Mouse (Mus musculus): ENCODE measurements at regions not wholly inside any gene's neighbourhood (a gene's known extent, or its start where the extent isn't known, plus 50 kb on each side); places are given as distances from the start of the nearest gene placed in this dataset.

GRCm38 (mm10) chr3:54560056-54560922 lies 132.3 kb upstream of the Supt20 start:
- ATAC-seq (ENCODE audit: low FRiP score, low TSS enrichment): no peak
- 40% methylated on average over 5 of the region's 5 CpGs for WGBS
- no peak overlapping the region for H3K9ac ChIP-seq (ENCODE audit: low read length)
- H3K4me3 ChIP-seq (ENCODE audit: low read depth, low read length): no peak overlapping the region
- no peak overlapping the region for H3K4me2 ChIP-seq (replicated peaks; ENCODE audit: low read depth)
- TF ChIP-seq CTCF (IDR thresholded peaks at IDR 0.05; ENCODE audit: low read depth): no peak
- TF ChIP-seq EP300 (optimal IDR thresholded peaks at IDR 0.05): no peak
- H3K9me3 ChIP-seq (ENCODE audit: control insufficient read depth, low read length): 0 out of 2 replicates have a peak, but pooled peaks cover 4% of the 10 kb centered on the region
- H3K27ac ChIP-seq (replicated peaks): no peak overlapping the region
- no peaks in the 10 kb centered on the region for H3K4me1 ChIP-seq (replicated peaks; ENCODE audit: control insufficient read depth, insufficient read depth)
- no peaks in the 10 kb centered on the region for H3K27me3 ChIP-seq (ENCODE audit: control insufficient read depth, insufficient read depth, low read length)
- no peak for DNase-seq (ENCODE audit: low spot score)
- no peaks in the 10 kb centered on the region for H3K36me3 ChIP-seq (ENCODE audit: control insufficient read depth, insufficient read depth, low read length)

- no peak overlapping the region for H3K4me3 ChIP-seq (ENCODE audit: low read depth, low read length)
- DNase-seq (ENCODE audit: low spot score) (no peak), ATAC-seq (ENCODE audit: low FRiP score, low TSS enrichment) (0 out of 2 replicates have a peak, but pooled peaks have one; percentile 45)
- H3K4me1 ChIP-seq (replicated peaks; ENCODE audit: control insufficient read depth, insufficient read depth): no peaks in the 10 kb centered on the region
- H3K36me3 ChIP-seq (ENCODE audit: control insufficient read depth, insufficient read depth, low read length): no peaks in the 10 kb centered on the region
- no peak overlapping the region for H3K9ac ChIP-seq (ENCODE audit: low read length)
- H3K27ac ChIP-seq (replicated peaks): no peak overlapping the region
- 87% methylated on average over 1 of the region's 1 CpGs for WGBS
- no peak overlapping the region for H3K4me2 ChIP-seq (replicated peaks; ENCODE audit: low read depth)
- H3K27me3 ChIP-seq (ENCODE audit: control insufficient read depth, insufficient read depth, low read length): no peaks in the 10 kb centered on the region
- H3K9me3 ChIP-seq (ENCODE audit: control insufficient read depth, low read length): 0 out of 2 replicates have a peak, but pooled peaks cover under 1% of the 10 kb centered on the region
- no peak for TF ChIP-seq CTCF (IDR thresholded peaks at IDR 0.05; ENCODE audit: low read depth)
- TF ChIP-seq EP300 (optimal IDR thresholded peaks at IDR 0.05): no peak
Measured at GRCm38 (mm10) chr3:54567329-54567728, 125.3 kb upstream of the Supt20 start.

DNA sequence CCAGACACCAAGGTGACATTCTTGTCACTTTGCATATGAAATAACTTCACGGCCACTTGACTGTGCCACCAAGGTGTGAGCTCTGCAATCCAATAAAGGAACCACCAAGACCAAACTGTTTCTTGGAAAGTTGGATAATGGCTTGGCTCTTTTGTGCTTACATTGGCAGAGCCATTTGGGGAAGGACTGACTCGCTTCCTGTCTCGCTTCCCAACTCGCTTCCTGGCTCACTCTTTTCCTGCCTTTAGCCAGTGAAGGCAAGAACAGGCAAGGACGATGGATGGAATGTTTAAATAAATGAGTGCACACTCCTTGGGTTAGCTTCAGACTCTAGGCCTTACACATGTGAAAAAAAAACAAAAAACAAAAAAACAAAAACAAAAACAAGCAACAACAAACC lies 124.5 kb upstream of the Supt20 start:
- 84% methylated on average over 5 of the region's 5 CpGs for WGBS
- Histone ChIP-seq H3K27me3 (ENCODE audit: control insufficient read depth, insufficient read depth, low read length) (no peaks in the 10 kb centered on the region), H3K36me3 (ENCODE audit: control insufficient read depth, insufficient read depth, low read length) (no peaks in the 10 kb centered on the region), H3K4me2 (replicated peaks; ENCODE audit: low read depth) (no peak overlapping the region), H3K4me1 (replicated peaks; ENCODE audit: control insufficient read depth, insufficient read depth) (no peaks in the 10 kb centered on the region), H3K9me3 (ENCODE audit: control insufficient read depth, low read length) (no peaks in the 10 kb centered on the region), H3K4me3 (ENCODE audit: low read depth, low read length) (no peak overlapping the region), H3K9ac (ENCODE audit: low read length) (no peak overlapping the region), H3K27ac (replicated peaks) (no peak overlapping the region)
- TF ChIP-seq EP300 (optimal IDR thresholded peaks at IDR 0.05) (no peak), CTCF (IDR thresholded peaks at IDR 0.05; ENCODE audit: low read depth) (no peak)
- DNase-seq (ENCODE audit: low spot score) (no peak), ATAC-seq (ENCODE audit: low FRiP score, low TSS enrichment) (no peak)

GRCm38 (mm10) chr3:54570501-54570900 lies 122.1 kb upstream of the Supt20 start:
- Histone ChIP-seq H3K9ac (ENCODE audit: low read length) (no peak overlapping the region), H3K9me3 (ENCODE audit: control insufficient read depth, low read length) (no peaks in the 10 kb centered on the region), H3K4me3 (ENCODE audit: low read depth, low read length) (no peak overlapping the region), H3K36me3 (ENCODE audit: control insufficient read depth, insufficient read depth, low read length) (no peaks in the 10 kb centered on the region), H3K4me1 (replicated peaks; ENCODE audit: control insufficient read depth, insufficient read depth) (no peaks in the 10 kb centered on the region), H3K27me3 (ENCODE audit: control insufficient read depth, insufficient read depth, low read length) (no peaks in the 10 kb centered on the region), H3K4me2 (replicated peaks; ENCODE audit: low read depth) (no peak overlapping the region), H3K27ac (replicated peaks) (no peak overlapping the region)
- no peak for TF ChIP-seq EP300 (optimal IDR thresholded peaks at IDR 0.05)
- peak; percentile 33; the same call in 1 of the 2 replicates for TF ChIP-seq CTCF (IDR thresholded peaks at IDR 0.05; ENCODE audit: low read depth)
- WGBS: 85% methylated on average over 8 of the region's 8 CpGs
- no peak for DNase-seq (ENCODE audit: low spot score)
- ATAC-seq (ENCODE audit: low FRiP score, low TSS enrichment): no peak

GRCm38 (mm10) chr3:54577851-54578250 lies 114.8 kb upstream of the Supt20 start:
- Histone ChIP-seq H3K27me3 (ENCODE audit: control insufficient read depth, insufficient read depth, low read length) (no peaks in the 10 kb centered on the region), H3K9me3 (ENCODE audit: control insufficient read depth, low read length) (no peaks in the 10 kb centered on the region), H3K27ac (replicated peaks) (no peak overlapping the region), H3K4me1 (replicated peaks; ENCODE audit: control insufficient read depth, insufficient read depth) (no peaks in the 10 kb centered on the region), H3K4me3 (ENCODE audit: low read depth, low read length) (no peak overlapping the region), H3K36me3 (ENCODE audit: control insufficient read depth, insufficient read depth, low read length) (no peaks in the 10 kb centered on the region), H3K4me2 (replicated peaks; ENCODE audit: low read depth) (no peak overlapping the region), H3K9ac (ENCODE audit: low read length) (no peak overlapping the region)
- ATAC-seq (ENCODE audit: low FRiP score, low TSS enrichment) (no peak), DNase-seq (ENCODE audit: low spot score) (no peak)
- TF ChIP-seq EP300 (optimal IDR thresholded peaks at IDR 0.05): no peak
- TF ChIP-seq CTCF (IDR thresholded peaks at IDR 0.05; ENCODE audit: low read depth): no peak
- 89% methylated on average over 5 of the region's 5 CpGs for WGBS

DNA sequence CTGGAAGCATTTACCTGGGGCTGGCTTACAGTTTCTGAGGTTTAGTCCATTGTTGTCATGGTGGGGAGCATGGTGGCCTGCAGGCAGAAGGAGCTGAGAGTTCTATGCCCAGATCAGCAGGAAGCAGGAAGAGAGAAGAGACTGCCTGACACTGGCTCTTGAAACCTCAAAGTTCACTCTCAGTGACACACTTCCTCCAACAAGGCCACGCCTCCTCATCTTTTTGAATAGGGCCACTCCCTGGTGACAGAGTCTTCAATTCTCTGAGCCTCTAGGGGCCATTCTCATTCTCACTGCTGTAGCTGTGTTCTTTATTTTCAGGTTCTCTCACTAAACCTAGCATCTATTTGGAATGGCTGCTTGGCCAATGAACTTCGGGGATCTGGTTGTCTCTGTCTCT lies 113.2 kb upstream of the Supt20 start:
- Histone ChIP-seq H3K4me3 (ENCODE audit: low read depth, low read length) (no peak overlapping the region), H3K27me3 (ENCODE audit: control insufficient read depth, insufficient read depth, low read length) (no peaks in the 10 kb centered on the region), H3K36me3 (ENCODE audit: control insufficient read depth, insufficient read depth, low read length) (no peaks in the 10 kb centered on the region), H3K9me3 (ENCODE audit: control insufficient read depth, low read length) (no peaks in the 10 kb centered on the region), H3K4me1 (replicated peaks; ENCODE audit: control insufficient read depth, insufficient read depth) (no peaks in the 10 kb centered on the region), H3K4me2 (replicated peaks; ENCODE audit: low read depth) (no peak overlapping the region), H3K9ac (ENCODE audit: low read length) (no peak overlapping the region), H3K27ac (replicated peaks) (no peak overlapping the region)
- TF ChIP-seq CTCF (IDR thresholded peaks at IDR 0.05; ENCODE audit: low read depth): no peak
- TF ChIP-seq EP300 (optimal IDR thresholded peaks at IDR 0.05): no peak
- WGBS: 100% methylated on average over 2 of the region's 2 CpGs
- ATAC-seq (ENCODE audit: low FRiP score, low TSS enrichment): no peak
- no peak for DNase-seq (ENCODE audit: low spot score)
